Mouse (Mus musculus) embryo, embryonic 11.5 days (tissue): Measurements from ENCODE around the gene Slc5a5.

Experiments used
- DNase-seq: peaks from one replicate; pipeline ENCODE4 v3.0.0-alpha.2; 2012; ENCODE audit warnings: low read depth, low spot score

The Slc5a5 gene

GRCm38 (mm10) chr8:70880546-70880945, 12.0 kb downstream of the Slc5a5 start:
- no peak for DNase-seq

- DNase-seq, result no peak
Measured at GRCm38 (mm10) chr8:70880126-70880525, 12.4 kb downstream of the Slc5a5 start.

GRCm38 (mm10) chr8:70879500-70879899, 13.1 kb downstream of the Slc5a5 start:
- DNase-seq, result no peak

- no peak for DNase-seq
Measured at GRCm38 (mm10) chr8:70878178-70878577, 14.4 kb downstream of the Slc5a5 start.

- no peak for DNase-seq
Measured at GRCm38 (mm10) chr8:70876382-70876781, 16.2 kb downstream of the Slc5a5 start.

GRCm38 (mm10) chr8:70874441-70874840, 18.1 kb downstream of the Slc5a5 start:
- no peak for DNase-seq

- DNase-seq, result peak; percentile 87
Measured at GRCm38 (mm10) chr8:70873364-70873985, 19.1 kb downstream of the Slc5a5 start, which contains the start of gene Ccdc124. TSS of gene Ccdc124 (minus strand) at chr8:70873935.

GRCm38 (mm10) chr8:70872643-70873363, 19.8 kb downstream of the Slc5a5 start:
- no peak for DNase-seq

- no peak for DNase-seq
Measured at GRCm38 (mm10) chr8:70871195-70871807, 21.3 kb downstream of the Slc5a5 start.

GRCm38 (mm10) chr8:70869601-70870041, 22.9 kb downstream of the Slc5a5 start:
- DNase-seq, result peak; percentile 62

- no peak for DNase-seq
Measured at GRCm38 (mm10) chr8:70869199-70869571, 23.4 kb downstream of the Slc5a5 start.

- peak; percentile 61 for DNase-seq
Measured at GRCm38 (mm10) chr8:70868559-70869198, 23.9 kb downstream of the Slc5a5 start.

- no peak for DNase-seq
Measured at GRCm38 (mm10) chr8:70866566-70866965, 26.0 kb downstream of the Slc5a5 start.

- no peak for DNase-seq
Measured at GRCm38 (mm10) chr8:70866001-70866520, 26.5 kb downstream of the Slc5a5 start.

GRCm38 (mm10) chr8:70865350-70866000, 27.1 kb downstream of the Slc5a5 start:
- DNase-seq, result peak; percentile 100

GRCm38 (mm10) chr8:70864712-70865221, 27.8 kb downstream of the Slc5a5 start:
- DNase-seq, result no peak

- no peak for DNase-seq
Measured at GRCm38 (mm10) chr8:70863956-70864711, 28.4 kb downstream of the Slc5a5 start.

- no peak for DNase-seq
Measured at GRCm38 (mm10) chr8:70862824-70863641, 29.5 kb downstream of the Slc5a5 start, which contains the start of gene Kcnn1. TSS of gene Kcnn1 (minus strand) at chr8:70863258.

- no peak for DNase-seq
Measured at GRCm38 (mm10) chr8:70857516-70857915, 35.0 kb downstream of the Slc5a5 start.
